Mouse (Mus musculus) lung, postnatal 0 days (tissue): ENCODE data around the gene Pxmp2. TPM values are rescaled to one million over a fixed set of nuclear protein-coding genes. Genes with fewer than 3 reads are reported as not detected.

Experiments used
- ATAC-seq: fragments of 200-750 bp; cut with Nextera tagmentation; 2 replicates; pipeline ENCODE4 v1.8.0; 2017; ENCODE audit warnings: moderate library complexity
- DNase-seq: peaks from one replicate; pipeline ENCODE4 v3.0.0-alpha.2; 2016; ENCODE audit warnings: low spot score
- H3K27ac ChIP-seq: fragments of 300-500 bp; sonication (generic); 2 replicates; pipeline ENCODE4 v1.5.1; 2014; ENCODE audit warnings: antibody characterized with exemption, mild to moderate bottlenecking, low read length, mixed read lengths
- H3K27me3 ChIP-seq: fragments of 300-500 bp; sonication (generic); replicated peaks from 2 replicates; pipeline ENCODE4 v1.6.1; 2014; ENCODE audit warnings: low read length, mixed read lengths; ENCODE audit not compliant: insufficient read depth
- H3K36me3 ChIP-seq: fragments of 300-500 bp; sonication (generic); 2 replicates; pipeline ENCODE4 v1.6.1; 2014; ENCODE audit warnings: low read length, mixed read lengths; ENCODE audit not compliant: insufficient read depth
- H3K4me1 ChIP-seq: fragments of 300-500 bp; sonication (generic); 2 replicates; pipeline ENCODE4 v1.6.1; 2014; ENCODE audit warnings: antibody characterized with exemption, low read depth, low read length, mixed read lengths; ENCODE audit not compliant: insufficient read depth
- H3K4me2 ChIP-seq: fragments of 300-500 bp; sonication (generic); replicated peaks from 2 replicates; pipeline ENCODE4 v1.6.1; 2014; ENCODE audit warnings: low read depth, mild to moderate bottlenecking, low read length, moderate library complexity, mixed read lengths
- H3K4me3 ChIP-seq: fragments of 300-500 bp; sonication (generic); 2 replicates; pipeline ENCODE4 v1.5.1; 2014; ENCODE audit warnings: low read depth, low read length
- H3K9ac ChIP-seq: fragments of 300-500 bp; sonication (generic); replicated peaks from 2 replicates; pipeline ENCODE4 v1.6.1; 2014; ENCODE audit warnings: low read depth, mild to moderate bottlenecking
- H3K9me3 ChIP-seq: fragments of 300-500 bp; sonication (generic); 2 replicates; pipeline ENCODE4 v1.6.1; 2016; ENCODE audit warnings: low read length, mixed read lengths
- CTCF ChIP-seq: IDR thresholded peaks from 2 replicates; pipeline ENCODE4 v1.5.1; 2016; ENCODE audit warnings: antibody characterized with exemption, mild to moderate bottlenecking
- EP300 ChIP-seq: IDR thresholded peaks from 2 replicates; pipeline ENCODE4 v1.6.1; 2016; ENCODE audit warnings: antibody characterized with exemption, mild to moderate bottlenecking, control low read depth
- WGBS: fragments of 180-500 bp; shearing (Covaris S2); extraction: QIAGEN DNeasy Blood & Tissue Kit; methylation state at CpG from one replicate; pipeline ENCODE4 v1.1.7; 2014; 5-methylcytosine and 5-hydroxymethylcytosine counted together
- polyA plus RNA-seq: library from polyadenylated mRNA; unstranded; fragments of >200 nt; fragmentation: Nextera tagmentation; extraction: Ambion mirVana; gene quantifications from 2 replicates; pipeline ENCODE4 v1.2.1, GENCODE M21; 2015

The Pxmp2 gene
- polyA plus RNA-seq, 1 experiment from 2014 or later: 12.8 TPM

- H3K9me3 ChIP-seq: no peaks in the 10 kb centered on the region
- H3K9ac ChIP-seq: no peak overlapping the region
- no peak for TF ChIP-seq CTCF
- no peak for TF ChIP-seq EP300
- no peaks in the 10 kb centered on the region for H3K27me3 ChIP-seq
- ATAC-seq (no peak), DNase-seq (no peak)
- no peaks in the 10 kb centered on the region for H3K36me3 ChIP-seq
- H3K4me1 ChIP-seq: peaks cover under 1% of the 10 kb centered on the region; the same call in 1 of the 2 replicates
- H3K4me3 ChIP-seq: no peak overlapping the region
- no peak overlapping the region for H3K27ac ChIP-seq
- WGBS: 100% methylated on average over 1 of the region's 1 CpGs
- no peak overlapping the region for H3K4me2 ChIP-seq
These were observed 5.7 kb upstream of the Pxmp2 start for GRCm38 (mm10) chr5:110291649-110292048.

GRCm38 (mm10) chr5:110287084-110287475 lies 1.1 kb upstream of the Pxmp2 start:
- TF ChIP-seq CTCF (no peak), EP300 (no peak)
- no peak overlapping the region for H3K9ac ChIP-seq
- no peak overlapping the region for H3K4me2 ChIP-seq
- H3K4me1 ChIP-seq: peaks cover 10% of the 10 kb centered on the region; the same call in 1 of the 2 replicates
- no peaks in the 10 kb centered on the region for H3K36me3 ChIP-seq
- no peak overlapping the region for H3K4me3 ChIP-seq
- no peak overlapping the region for H3K27ac ChIP-seq
- DNase-seq: no peak
- no peaks in the 10 kb centered on the region for H3K9me3 ChIP-seq
- no peaks in the 10 kb centered on the region for H3K27me3 ChIP-seq
- 50% methylated on average over 2 of the region's 2 CpGs for WGBS
- ATAC-seq: no peak

DNA sequence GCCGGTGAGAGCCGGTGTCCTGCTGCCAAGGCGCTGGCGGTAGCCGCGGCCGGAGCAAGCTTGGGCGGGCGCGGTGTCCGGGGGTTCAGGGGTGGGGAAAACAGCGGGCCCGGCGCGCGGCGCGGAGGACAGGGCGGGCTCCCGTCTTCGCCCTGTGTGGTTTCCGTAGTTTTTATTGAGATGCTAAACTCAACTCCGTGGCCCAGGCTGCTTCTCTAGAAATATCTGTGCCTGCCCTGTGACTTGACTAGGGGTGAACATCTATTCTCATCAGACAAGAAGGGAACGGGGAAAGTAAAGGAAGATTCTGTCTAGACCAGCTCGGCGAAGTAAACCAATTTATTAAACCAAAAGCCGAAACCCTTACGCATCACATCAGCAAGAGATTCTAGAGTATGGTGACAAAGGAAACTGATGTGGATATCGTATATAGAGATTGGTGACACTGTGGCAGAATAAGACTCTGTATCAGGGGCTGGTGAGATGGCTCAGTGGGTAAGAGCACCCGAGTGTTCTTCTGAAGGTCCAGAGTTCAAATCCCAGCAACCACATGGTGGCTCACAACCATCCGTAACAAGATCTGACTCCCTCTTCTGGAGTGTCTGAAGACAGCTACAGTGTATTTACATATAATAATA lies 579 bp upstream of the Pxmp2 start:
- Histone ChIP-seq H3K9ac (peak overlapping the region; percentile 68; the same call in 1 of the 2 replicates), H3K27ac (no peak overlapping the region), H3K4me2 (peak overlapping the region; percentile 98), H3K4me3 (peak overlapping the region; percentile 62), H3K9me3 (no peaks in the 10 kb centered on the region), H3K36me3 (no peaks in the 10 kb centered on the region), H3K27me3 (no peaks in the 10 kb centered on the region), H3K4me1 (peaks cover 10% of the 10 kb centered on the region; the same call in 1 of the 2 replicates)
- no peak for DNase-seq
- TF ChIP-seq EP300 (no peak), CTCF (no peak)
- WGBS: 2% methylated on average over 22 of the region's 31 CpGs
- ATAC-seq: peak; percentile 40

- WGBS: 4% methylated on average over 15 of the region's 15 CpGs
- no peak overlapping the region for H3K27ac ChIP-seq
- peaks cover 10% of the 10 kb centered on the region; the same call in 1 of the 2 replicates for H3K4me1 ChIP-seq
- H3K36me3 ChIP-seq: no peaks in the 10 kb centered on the region
- peak overlapping the region; percentile 62 for H3K4me3 ChIP-seq
- H3K9ac ChIP-seq: 0 out of 2 replicates have a peak overlapping the region, but pooled peaks have one; percentile 36
- no peaks in the 10 kb centered on the region for H3K27me3 ChIP-seq
- DNase-seq: no peak
- no peak for ATAC-seq
- TF ChIP-seq CTCF (no peak), EP300 (no peak)
- H3K4me2 ChIP-seq: peak overlapping the region; percentile 98
- no peaks in the 10 kb centered on the region for H3K9me3 ChIP-seq
These were observed 830 bp downstream of the Pxmp2 start for GRCm38 (mm10) chr5:110285156-110285555.

- Histone ChIP-seq H3K27ac (no peak overlapping the region), H3K9ac (no peak overlapping the region), H3K27me3 (no peaks in the 10 kb centered on the region), H3K4me3 (peak overlapping the region; percentile 62; the same call in 1 of the 2 replicates), H3K4me1 (peaks cover 10% of the 10 kb centered on the region; the same call in 1 of the 2 replicates), H3K36me3 (no peaks in the 10 kb centered on the region), H3K4me2 (peak overlapping the region; percentile 98), H3K9me3 (no peaks in the 10 kb centered on the region)
- WGBS: 7% methylated on average over 4 of the region's 4 CpGs
- TF ChIP-seq EP300 (no peak), CTCF (peak; percentile 74)
- ATAC-seq (no peak), DNase-seq (peak; percentile 78)
These were observed 1.4 kb downstream of the Pxmp2 start for GRCm38 (mm10) chr5:110284536-110284935.

DNA sequence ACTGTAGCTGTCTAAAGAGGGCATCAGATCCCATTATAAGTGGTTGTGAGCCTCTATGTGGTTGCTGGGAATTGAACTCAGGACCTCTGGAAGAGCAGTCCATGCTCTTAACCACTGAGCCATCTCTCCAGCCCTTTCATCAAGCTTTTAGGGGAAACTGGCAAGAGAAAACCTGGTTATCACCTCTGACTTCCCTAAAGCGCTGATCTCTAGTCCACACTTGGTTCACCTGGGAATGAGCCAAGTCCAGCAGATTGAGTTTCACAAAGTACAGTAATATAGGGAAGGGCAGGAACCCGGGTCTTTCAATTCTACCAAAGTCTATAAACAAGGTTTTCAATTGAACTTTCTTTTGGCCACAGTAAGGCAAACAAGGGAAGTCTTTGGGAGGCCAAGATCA lies 4.0 kb downstream of the Pxmp2 start:
- H3K9ac ChIP-seq: no peak overlapping the region
- no peaks in the 10 kb centered on the region for H3K27me3 ChIP-seq
- H3K9me3 ChIP-seq: no peaks in the 10 kb centered on the region
- TF ChIP-seq EP300 (no peak), CTCF (no peak)
- H3K4me3 ChIP-seq: no peak overlapping the region
- WGBS: 66% methylated on average over 2 of the region's 2 CpGs
- no peak for ATAC-seq
- peak; percentile 10 for DNase-seq
- no peaks in the 10 kb centered on the region for H3K36me3 ChIP-seq
- H3K27ac ChIP-seq: no peak overlapping the region
- H3K4me2 ChIP-seq: no peak overlapping the region
- peaks cover 10% of the 10 kb centered on the region; the same call in 1 of the 2 replicates for H3K4me1 ChIP-seq

DNA sequence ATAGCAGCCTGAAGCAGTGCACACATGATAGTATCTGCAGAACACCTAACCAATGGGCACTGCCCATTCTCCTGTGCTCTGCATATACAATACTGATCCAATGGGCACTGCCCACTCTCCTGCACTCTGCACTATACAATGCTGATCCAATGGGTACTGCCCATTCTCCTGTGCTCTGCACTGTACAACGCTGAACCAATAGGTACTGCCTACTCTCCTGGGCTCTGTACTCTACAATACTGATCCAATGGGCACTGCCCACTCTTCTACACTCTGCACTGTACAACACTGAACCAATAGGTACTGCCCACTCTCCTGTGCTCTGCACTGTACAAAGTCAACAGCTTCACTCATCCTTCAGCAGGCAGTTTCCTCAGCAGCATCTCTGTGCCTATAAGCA lies 9.1 kb downstream of the Pxmp2 start:
- Histone ChIP-seq H3K27ac (no peak overlapping the region), H3K4me1 (no peaks in the 10 kb centered on the region), H3K9me3 (no peaks in the 10 kb centered on the region), H3K4me2 (no peak overlapping the region), H3K36me3 (no peaks in the 10 kb centered on the region), H3K4me3 (no peak overlapping the region), H3K9ac (no peak overlapping the region), H3K27me3 (no peaks in the 10 kb centered on the region)
- 84% methylated on average over 1 of the region's 1 CpGs for WGBS
- ATAC-seq: no peak
- no peak for DNase-seq
- TF ChIP-seq CTCF: no peak
- TF ChIP-seq EP300: no peak
